Mouse (Mus musculus) embryonic facial prominence, embryonic 10.5 days (tissue): ENCODE data around the gene Parp3. TPM values are rescaled to one million over a fixed set of nuclear protein-coding genes. Genes with fewer than 3 reads are reported as not detected.
A peak's percentile ranks its signal among the peaks of the same experiment; 100 is the strongest.

Source experiments
- DNase-seq: peaks from one replicate; pipeline ENCODE4 v3.0.0-alpha.2; 2017; ENCODE audit warnings: low spot score
- H3K27ac ChIP-seq: fragments of 300-500 bp; sonication (generic); replicated peaks from 2 replicates; pipeline ENCODE4 v1.5.1; 2016; ENCODE audit warnings: mild to moderate bottlenecking
- H3K27me3 ChIP-seq: fragments of 300-500 bp; sonication (generic); replicated peaks from 2 replicates; pipeline ENCODE4 v1.6.1; 2016; ENCODE audit warnings: low read depth, mild to moderate bottlenecking; ENCODE audit not compliant: poor library complexity, severe bottlenecking
- H3K36me3 ChIP-seq: fragments of 300-500 bp; sonication (generic); replicated peaks from 2 replicates; pipeline ENCODE4 v1.6.1; 2016; ENCODE audit warnings: mild to moderate bottlenecking, moderate library complexity
- H3K4me1 ChIP-seq: fragments of 300-500 bp; sonication (generic); 2 replicates; pipeline ENCODE4 v1.6.1; 2016
- H3K4me3 ChIP-seq: fragments of 300-500 bp; sonication (generic); 2 replicates; pipeline ENCODE4 v1.5.1; 2016; ENCODE audit warnings: mild to moderate bottlenecking, moderate library complexity
- H3K9me3 ChIP-seq: fragments of 300-500 bp; sonication (generic); 2 replicates; pipeline ENCODE4 v1.6.1; 2016; ENCODE audit warnings: mild to moderate bottlenecking
- WGBS: fragments of 180-500 bp; shearing (Covaris S2); methylation state at CpG from one replicate; pipeline ENCODE4 v1.1.7; 2016; 5-methylcytosine and 5-hydroxymethylcytosine counted together
- polyA plus RNA-seq: library from polyadenylated mRNA; unstranded; fragments of >200 nt; fragmentation: Nextera tagmentation; extraction: Ambion mirVana; gene quantifications from 2 replicates; pipeline ENCODE4 v1.2.1, GENCODE M21; 2016

The Parp3 gene
- polyA plus RNA-seq, 1 experiment from 2014 or later, result 3.2 TPM

GRCm38 (mm10) chr9:106473081-106473752 is 3.5 kb downstream of the Parp3 start:
- Histone ChIP-seq H3K4me1 (peaks cover 78% of the 10 kb centered on the region), H3K9me3 (no peaks in the 10 kb centered on the region), H3K4me3 (no peak overlapping the region), H3K27me3 (peaks cover 6% of the 10 kb centered on the region; the same call in 1 of the 2 replicates), H3K27ac (0 out of 2 replicates have a peak overlapping the region, but pooled peaks have one; percentile 77), H3K36me3 (no peaks in the 10 kb centered on the region)
- WGBS, result 90% methylated on average over 16 of the region's 16 CpGs
- no peak for DNase-seq

- Histone ChIP-seq H3K4me3 (no peak overlapping the region), H3K27me3 (peaks cover 6% of the 10 kb centered on the region; the same call in 1 of the 2 replicates), H3K27ac (peak overlapping the region; percentile 37; the same call in 1 of the 2 replicates), H3K36me3 (no peaks in the 10 kb centered on the region), H3K4me1 (peaks cover 70% of the 10 kb centered on the region), H3K9me3 (no peaks in the 10 kb centered on the region)
- 69% methylated on average over 4 of the region's 4 CpGs for WGBS
- no peak for DNase-seq
Observed at GRCm38 (mm10) chr9:106472321-106472720, 4.4 kb downstream of the Parp3 start.

GRCm38 (mm10) chr9:106471892-106472291 is 4.9 kb downstream of the Parp3 start:
- DNase-seq, result peak; percentile 73
- peak overlapping the region; percentile 35 for H3K4me3 ChIP-seq

GRCm38 (mm10) chr9:106470991-106471750 is 5.6 kb downstream of the Parp3 start:
- no peak for DNase-seq
- 61% methylated on average over 14 of the region's 14 CpGs for WGBS
- H3K4me3 ChIP-seq, result peak overlapping the region; percentile 35; the same call in 1 of the 2 replicates

More at GRCm38 (mm10) chr9:106471892-106472291, 4.9 kb downstream of the Parp3 start:
- Histone ChIP-seq H3K27me3 (peaks cover 6% of the 10 kb centered on the region; the same call in 1 of the 2 replicates), H3K4me1 (peaks cover 70% of the 10 kb centered on the region), H3K36me3 (0 out of 2 replicates have a peak, but pooled peaks cover 2% of the 10 kb centered on the region), H3K9me3 (no peaks in the 10 kb centered on the region), H3K27ac (peak overlapping the region; percentile 31; the same call in 1 of the 2 replicates)
- WGBS, result 7% methylated on average over 5 of the region's 5 CpGs

GRCm38 (mm10) chr9:106469776-106470175 is 7.0 kb downstream of the Parp3 start:
- WGBS, result 68% methylated on average over 9 of the region's 9 CpGs

More at GRCm38 (mm10) chr9:106470991-106471750, 5.6 kb downstream of the Parp3 start:
- Histone ChIP-seq H3K27ac (peak overlapping the region; percentile 31; the same call in 1 of the 2 replicates), H3K4me1 (peaks cover 63% of the 10 kb centered on the region), H3K36me3 (peaks cover 6% of the 10 kb centered on the region; the same call in 1 of the 2 replicates), H3K27me3 (peaks cover 6% of the 10 kb centered on the region; the same call in 1 of the 2 replicates), H3K9me3 (no peaks in the 10 kb centered on the region)

GRCm38 (mm10) chr9:106469317-106469716 is 7.4 kb downstream of the Parp3 start:
- no peaks in the 10 kb centered on the region for H3K9me3 ChIP-seq
- H3K27me3 ChIP-seq, result peaks cover 23% of the 10 kb centered on the region
- H3K27ac ChIP-seq, result no peak overlapping the region; the same call in 1 of the 2 replicates
- no peak overlapping the region for H3K4me3 ChIP-seq
- DNase-seq, result no peak
- H3K4me1 ChIP-seq, result peaks cover 61% of the 10 kb centered on the region
- 76% methylated on average over 6 of the region's 6 CpGs for whole genome bisulfite sequencing
- H3K36me3 ChIP-seq, result peaks cover 25% of the 10 kb centered on the region

More at GRCm38 (mm10) chr9:106469776-106470175, 7.0 kb downstream of the Parp3 start:
- Histone ChIP-seq H3K4me1 (peaks cover 61% of the 10 kb centered on the region), H3K4me3 (no peak overlapping the region), H3K27ac (no peak overlapping the region; the same call in 1 of the 2 replicates), H3K27me3 (peaks cover 18% of the 10 kb centered on the region; the same call in 1 of the 2 replicates), H3K36me3 (peaks cover 20% of the 10 kb centered on the region), H3K9me3 (no peaks in the 10 kb centered on the region)
- DNase-seq, result no peak

GRCm38 (mm10) chr9:106467746-106468145 is 9.0 kb downstream of the Parp3 start:
- no peak for DNase-seq
- Histone ChIP-seq H3K36me3 (peaks cover 41% of the 10 kb centered on the region), H3K4me3 (no peak overlapping the region), H3K27me3 (peaks cover 38% of the 10 kb centered on the region), H3K4me1 (peaks cover 61% of the 10 kb centered on the region), H3K27ac (no peak overlapping the region), H3K9me3 (no peaks in the 10 kb centered on the region)
- WGBS, result 86% methylated on average over 7 of the region's 7 CpGs

GRCm38 (mm10) chr9:106466721-106467120 is 10.0 kb downstream of the Parp3 start:
- Histone ChIP-seq H3K36me3 (peaks cover 51% of the 10 kb centered on the region), H3K4me3 (no peak overlapping the region), H3K9me3 (no peaks in the 10 kb centered on the region), H3K4me1 (peaks cover 61% of the 10 kb centered on the region), H3K27ac (no peak overlapping the region), H3K27me3 (peaks cover 39% of the 10 kb centered on the region)
- WGBS, result 89% methylated on average over 6 of the region's 6 CpGs
- DNase-seq, result no peak

- no peak for DNase-seq
- Histone ChIP-seq H3K9me3 (no peaks in the 10 kb centered on the region), H3K4me3 (peak within 1 kb of the TSS; percentile 62), H3K27ac (peak within 1 kb of the TSS; percentile 84), H3K36me3 (peaks cover 61% of the 10 kb centered on the region), H3K27me3 (peaks cover 33% of the 10 kb centered on the region), H3K4me1 (peaks cover 62% of the 10 kb centered on the region)
- 34% methylated on average over 26 of the region's 26 CpGs for WGBS
Observed at GRCm38 (mm10) chr9:106465571-106466200, 11.1 kb downstream of the Parp3 start, which contains the start of gene Gpr62. Gene Gpr62, minus strand, starts transcription at chr9:106465938.

- peak; percentile 79 for DNase-seq
- peak overlapping the region; percentile 84 for H3K27ac ChIP-seq
- H3K36me3 ChIP-seq, result peaks cover 69% of the 10 kb centered on the region
- peaks cover 68% of the 10 kb centered on the region for H3K4me1 ChIP-seq
- H3K9me3 ChIP-seq, result no peaks in the 10 kb centered on the region
- peaks cover 33% of the 10 kb centered on the region for H3K27me3 ChIP-seq
- peak overlapping the region; percentile 62 for H3K4me3 ChIP-seq
- 2% methylated on average over 99 of the region's 99 CpGs for WGBS
Observed at GRCm38 (mm10) chr9:106464751-106465541, 11.8 kb downstream of the Parp3 start.
